Mouse (Mus musculus): ENCODE data around the gene Car14. TPM values are rescaled to one million over a fixed set of nuclear protein-coding genes. Genes with fewer than 3 reads are reported as not detected.

Car14 gene
- polyA plus RNA-seq, 1 experiment from 2014 or later: 8.9 TPM

- 73% methylated on average over 4 of the region's 4 CpGs for WGBS
- no peak overlapping the region for H3K9ac ChIP-seq
Measured at GRCm38 (mm10) chr3:95887596-95887995, 16.9 kb downstream of the Car14 start.

GRCm38 (mm10) chr3:95884400-95884799 lies 20.1 kb downstream of the Car14 start:
- no peak overlapping the region for H3K9ac ChIP-seq
- no peak for ATAC-seq (ENCODE audit: insufficient number of reproducible peaks, low FRiP score, low TSS enrichment, low read depth)

More at GRCm38 (mm10) chr3:95887596-95887995, 16.9 kb downstream of the Car14 start:
- no peak for ATAC-seq (ENCODE audit: insufficient number of reproducible peaks, low FRiP score, low TSS enrichment, low read depth)
- no peak overlapping the region for H3K4me2 ChIP-seq
- H3K4me1 ChIP-seq: peaks cover 22% of the 10 kb centered on the region
- H3K27me3 ChIP-seq: no peaks in the 10 kb centered on the region
- no peak overlapping the region for H3K27ac ChIP-seq
- no peaks in the 10 kb centered on the region for H3K36me3 ChIP-seq
- no peak overlapping the region for H3K4me3 ChIP-seq
- H3K9me3 ChIP-seq: no peaks in the 10 kb centered on the region

GRCm38 (mm10) chr3:95882816-95883425 lies 21.6 kb downstream of the Car14 start:
- no peaks in the 10 kb centered on the region for H3K36me3 ChIP-seq
- no peak for ATAC-seq (ENCODE audit: insufficient number of reproducible peaks, low FRiP score, low TSS enrichment, low read depth)
- H3K9ac ChIP-seq: peak overlapping the region; percentile 18; the same call in 1 of the 2 replicates
- H3K4me3 ChIP-seq: peak overlapping the region; percentile 50
- H3K27me3 ChIP-seq: no peaks in the 10 kb centered on the region
- 3% methylated on average over 24 of the region's 24 CpGs for WGBS
- peak overlapping the region; percentile 92 for H3K4me2 ChIP-seq
- peak overlapping the region; percentile 70; the same call in 1 of the 2 replicates for H3K27ac ChIP-seq
- no peaks in the 10 kb centered on the region for H3K9me3 ChIP-seq
- H3K4me1 ChIP-seq: peaks cover 15% of the 10 kb centered on the region

More at GRCm38 (mm10) chr3:95884400-95884799, 20.1 kb downstream of the Car14 start:
- WGBS: 60% methylated on average over 5 of the region's 5 CpGs
- Histone ChIP-seq H3K27me3 (no peaks in the 10 kb centered on the region), H3K36me3 (no peaks in the 10 kb centered on the region), H3K4me1 (peaks cover 15% of the 10 kb centered on the region), H3K9me3 (no peaks in the 10 kb centered on the region), H3K27ac (no peak overlapping the region), H3K4me2 (no peak overlapping the region), H3K4me3 (no peak overlapping the region)

GRCm38 (mm10) chr3:95881979-95882815 lies 22.3 kb downstream of the Car14 start, which contains the start of gene Ciart:
Gene Ciart (minus strand): TSS chr3:95882251.
- no peaks in the 10 kb centered on the region for H3K36me3 ChIP-seq
- peak within 1 kb of the TSS; percentile 39 for H3K9ac ChIP-seq
- H3K4me3 ChIP-seq: peak within 1 kb of the TSS; percentile 50
- H3K9me3 ChIP-seq: no peaks in the 10 kb centered on the region
- no peaks in the 10 kb centered on the region for H3K27me3 ChIP-seq
- peak; percentile 99 for ATAC-seq (ENCODE audit: insufficient number of reproducible peaks, low FRiP score, low TSS enrichment, low read depth)
- WGBS: under 1% methylated on average over 65 of the region's 66 CpGs
- peak within 1 kb of the TSS; percentile 70 for H3K27ac ChIP-seq
- peak within 1 kb of the TSS; percentile 92 for H3K4me2 ChIP-seq
- H3K4me1 ChIP-seq: peaks cover 15% of the 10 kb centered on the region

- 89% methylated on average over 4 of the region's 4 CpGs for WGBS
- no peak overlapping the region for H3K9ac ChIP-seq
- no peak overlapping the region for H3K27ac ChIP-seq
- no peak overlapping the region for H3K4me2 ChIP-seq
- ATAC-seq (ENCODE audit: insufficient number of reproducible peaks, low FRiP score, low TSS enrichment, low read depth): no peak
- H3K36me3 ChIP-seq: no peaks in the 10 kb centered on the region
- H3K4me3 ChIP-seq: no peak overlapping the region
- H3K4me1 ChIP-seq: peaks cover 15% of the 10 kb centered on the region
- H3K9me3 ChIP-seq: no peaks in the 10 kb centered on the region
- H3K27me3 ChIP-seq: no peaks in the 10 kb centered on the region
Measured at GRCm38 (mm10) chr3:95879063-95879462, 25.4 kb downstream of the Car14 start.

GRCm38 (mm10) chr3:95872048-95872447 lies 32.4 kb downstream of the Car14 start:
- H3K4me3 ChIP-seq: peak overlapping the region; percentile 56
- H3K4me1 ChIP-seq: peaks cover 18% of the 10 kb centered on the region
- 61% methylated on average over 7 of the region's 7 CpGs for WGBS
- H3K9me3 ChIP-seq: no peaks in the 10 kb centered on the region
- peak overlapping the region; percentile 56 for H3K4me2 ChIP-seq
- H3K27ac ChIP-seq: no peak overlapping the region
- H3K36me3 ChIP-seq: peaks cover 16% of the 10 kb centered on the region
- H3K27me3 ChIP-seq: no peaks in the 10 kb centered on the region
- no peak for ATAC-seq (ENCODE audit: insufficient number of reproducible peaks, low FRiP score, low TSS enrichment, low read depth)
- peak overlapping the region; percentile 66 for H3K9ac ChIP-seq

GRCm38 (mm10) chr3:95871392-95871867 lies 33.1 kb downstream of the Car14 start, which contains the start of gene Mrps21:
Gene Mrps21 (minus strand): TSS chr3:95871519.
- under 1% methylated on average over 33 of the region's 33 CpGs for whole genome bisulfite sequencing
- Histone ChIP-seq H3K4me1 (peaks cover 18% of the 10 kb centered on the region), H3K27me3 (no peaks in the 10 kb centered on the region), H3K4me3 (peak within 1 kb of the TSS; percentile 56), H3K9me3 (no peaks in the 10 kb centered on the region), H3K27ac (peak within 1 kb of the TSS; percentile 83), H3K4me2 (peak within 1 kb of the TSS; percentile 56), H3K9ac (peak within 1 kb of the TSS; percentile 66), H3K36me3 (peaks cover 20% of the 10 kb centered on the region)
- peak; percentile 88 for ATAC-seq (ENCODE audit: insufficient number of reproducible peaks, low FRiP score, low TSS enrichment, low read depth)

- ATAC-seq (ENCODE audit: insufficient number of reproducible peaks, low FRiP score, low TSS enrichment, low read depth): no peak
- no peaks in the 10 kb centered on the region for H3K9me3 ChIP-seq
- H3K36me3 ChIP-seq: peaks cover 22% of the 10 kb centered on the region
- H3K9ac ChIP-seq: peak overlapping the region; percentile 66
- WGBS: 6% methylated on average over 15 of the region's 15 CpGs
- peak overlapping the region; percentile 56 for H3K4me3 ChIP-seq
- H3K4me2 ChIP-seq: peak overlapping the region; percentile 56
- H3K4me1 ChIP-seq: peaks cover 18% of the 10 kb centered on the region
- H3K27me3 ChIP-seq: no peaks in the 10 kb centered on the region
- H3K27ac ChIP-seq: peak overlapping the region; percentile 83
Measured at GRCm38 (mm10) chr3:95870976-95871375, 33.5 kb downstream of the Car14 start.

GRCm38 (mm10) chr3:95867408-95867807 lies 37.1 kb downstream of the Car14 start:
- no peak for ATAC-seq (ENCODE audit: insufficient number of reproducible peaks, low FRiP score, low TSS enrichment, low read depth)
- no peak overlapping the region for H3K4me3 ChIP-seq
- H3K9ac ChIP-seq: no peak overlapping the region
- no peaks in the 10 kb centered on the region for H3K9me3 ChIP-seq
- peaks cover 50% of the 10 kb centered on the region for H3K36me3 ChIP-seq
- 92% methylated on average over 2 of the region's 2 CpGs for WGBS
- H3K27me3 ChIP-seq: no peaks in the 10 kb centered on the region
- H3K4me2 ChIP-seq: no peak overlapping the region
- H3K4me1 ChIP-seq: peaks cover 15% of the 10 kb centered on the region
- no peak overlapping the region for H3K27ac ChIP-seq

- H3K9ac ChIP-seq: no peak overlapping the region
- H3K27ac ChIP-seq: no peak overlapping the region
- ATAC-seq (ENCODE audit: insufficient number of reproducible peaks, low FRiP score, low TSS enrichment, low read depth): no peak
- H3K27me3 ChIP-seq: no peaks in the 10 kb centered on the region
- peaks cover 50% of the 10 kb centered on the region for H3K36me3 ChIP-seq
- peaks cover 10% of the 10 kb centered on the region; the same call in 1 of the 2 replicates for H3K4me1 ChIP-seq
- WGBS: 88% methylated on average over 5 of the region's 5 CpGs
- H3K9me3 ChIP-seq: no peaks in the 10 kb centered on the region
- H3K4me2 ChIP-seq: no peak overlapping the region
- no peak overlapping the region for H3K4me3 ChIP-seq
Measured at GRCm38 (mm10) chr3:95866071-95866470, 38.4 kb downstream of the Car14 start.

GRCm38 (mm10) chr3:95865571-95865970 lies 38.9 kb downstream of the Car14 start:
- WGBS: 90% methylated on average over 20 of the region's 20 CpGs

GRCm38 (mm10) chr3:95865050-95865449 lies 39.4 kb downstream of the Car14 start:
- H3K4me3 ChIP-seq: no peak overlapping the region
- H3K9me3 ChIP-seq: no peaks in the 10 kb centered on the region
- peaks cover 3% of the 10 kb centered on the region; the same call in 1 of the 2 replicates for H3K4me1 ChIP-seq
- no peak overlapping the region for H3K27ac ChIP-seq
- WGBS: 87% methylated on average over 5 of the region's 5 CpGs
- ATAC-seq (ENCODE audit: insufficient number of reproducible peaks, low FRiP score, low TSS enrichment, low read depth): no peak
- H3K9ac ChIP-seq: no peak overlapping the region
- peaks cover 50% of the 10 kb centered on the region for H3K36me3 ChIP-seq
- H3K27me3 ChIP-seq: no peaks in the 10 kb centered on the region
- H3K4me2 ChIP-seq: no peak overlapping the region

More at GRCm38 (mm10) chr3:95865571-95865970, 38.9 kb downstream of the Car14 start:
- Histone ChIP-seq H3K27me3 (no peaks in the 10 kb centered on the region), H3K36me3 (peaks cover 50% of the 10 kb centered on the region), H3K9me3 (no peaks in the 10 kb centered on the region), H3K4me3 (no peak overlapping the region), H3K4me1 (peaks cover 8% of the 10 kb centered on the region; the same call in 1 of the 2 replicates), H3K9ac (no peak overlapping the region), H3K4me2 (no peak overlapping the region), H3K27ac (no peak overlapping the region)
- ATAC-seq (ENCODE audit: insufficient number of reproducible peaks, low FRiP score, low TSS enrichment, low read depth): no peak
